Mouse (Mus musculus) MEL (cell line): ENCODE data around the gene Camta1. TPM values are rescaled to one million over a fixed set of nuclear protein-coding genes. Genes with fewer than 3 reads are reported as not detected.

ENCODE experiments used
- DNase-seq: peaks from one replicate; pipeline ENCODE4 v3.0.0; 2011; ENCODE audit warnings: low read depth, low spot score
- H3K27ac ChIP-seq: 2 replicates; pipeline ENCODE4 v1.5.1; 2012; ENCODE audit warnings: low read depth, mild to moderate bottlenecking, control low read depth, low read length, moderate library complexity; ENCODE audit not compliant: control insufficient read depth
- H3K27me3 ChIP-seq, 2 experiments: fragments of 150-350 bp in 1 of 2; sonication (generic) in 1 of 2; 2 replicates each; pipeline ENCODE4 v1.6.1; 2012; ENCODE audit warnings: low read length in 2 of 2, mild to moderate bottlenecking in 2 of 2, improper control_type of control experiment in 1 of 2, moderate library complexity in 1 of 2; ENCODE audit not compliant: insufficient read depth in 2 of 2, control insufficient read depth in 1 of 2
- H3K36me3 ChIP-seq, 2 experiments: 2 replicates each; pipeline ENCODE4 v1.6.1; 2012 to 2014; ENCODE audit warnings: low read length in 2 of 2, improper control_type of control experiment in 1 of 2, inconsistent platforms in 1 of 2, mild to moderate bottlenecking in 1 of 2; ENCODE audit not compliant: insufficient read depth in 2 of 2, control insufficient read depth in 1 of 2
- H3K4me1 ChIP-seq, 2 experiments: fragments of 150-350 bp in 1 of 2; sonication (generic) in 1 of 2; 2 replicates each; pipeline ENCODE4 v1.6.1; 2012; ENCODE audit warnings: low read length in 2 of 2, improper control_type of control experiment in 1 of 2, mild to moderate bottlenecking in 1 of 2; ENCODE audit not compliant: insufficient read depth in 2 of 2, control insufficient read depth in 1 of 2
- H3K4me3 ChIP-seq, 2 experiments: fragments of 150-350 bp in 1 of 2; sonication (generic) in 1 of 2; 2 replicates each; pipeline ENCODE4 v1.5.1; 2012; ENCODE audit warnings: low read depth in 2 of 2, low read length in 2 of 2, mild to moderate bottlenecking in 2 of 2, moderate library complexity in 2 of 2, control low read depth in 1 of 2, improper control_type of control experiment in 1 of 2; ENCODE audit not compliant: control insufficient read depth in 1 of 2, insufficient read depth in 1 of 2
- H3K79me2 ChIP-seq: 2 replicates; pipeline ENCODE4 v1.6.1; 2012; ENCODE audit warnings: mild to moderate bottlenecking, low read length, moderate library complexity; ENCODE audit not compliant: control insufficient read depth, poor library complexity, insufficient read depth
- H3K9ac ChIP-seq: 2 replicates; pipeline ENCODE4 v1.6.1; 2012; ENCODE audit warnings: low read depth, mild to moderate bottlenecking, control low read depth, low read length, moderate library complexity; ENCODE audit not compliant: control insufficient read depth, poor library complexity, severe bottlenecking
- H3K9me3 ChIP-seq: fragments of 150-350 bp; sonication (generic); replicated peaks from 2 replicates; pipeline ENCODE4 v1.6.1; 2012; ENCODE audit warnings: mild to moderate bottlenecking, low read length, improper control_type of control experiment, moderate library complexity; ENCODE audit not compliant: insufficient read depth
- BHLHE40 ChIP-seq: IDR thresholded peaks from 2 replicates; pipeline ENCODE4 v1.6.1; 2012; ENCODE audit warnings: low read depth, mild to moderate bottlenecking, inconsistent platforms, low read length, improper control_type of control experiment, borderline replicate concordance
- CTCF ChIP-seq, 3 experiments: IDR thresholded peaks in 2 of 3; conservative IDR thresholded peaks in 1 of 3; 2 replicates each; pipeline ENCODE4 v1.5.1; 2011 to 2012; ENCODE audit warnings: low read length in 3 of 3, low read depth in 2 of 3, mild to moderate bottlenecking in 2 of 3, improper control_type of control experiment in 1 of 3, inconsistent platforms in 1 of 3, mixed read lengths in 1 of 3, moderate library complexity in 1 of 3; ENCODE audit not compliant: control insufficient read depth in 1 of 3, insufficient read depth in 1 of 3, poor library complexity in 1 of 3, severe bottlenecking in 1 of 3
- E2F4 ChIP-seq: IDR thresholded peaks from 2 replicates; pipeline ENCODE4 v1.6.1; 2011; ENCODE audit warnings: low read depth, low read length, improper control_type of control experiment, borderline replicate concordance
- GATA1 ChIP-seq: IDR thresholded peaks from 2 replicates; pipeline ENCODE4 v1.6.1; 2011; ENCODE audit warnings: low read depth, low read length, improper control_type of control experiment
- HCFC1 ChIP-seq: IDR thresholded peaks from 2 replicates; pipeline ENCODE4 v1.6.1; 2012; ENCODE audit warnings: low read depth, mild to moderate bottlenecking, inconsistent platforms, low read length, improper control_type of control experiment, moderate library complexity
- KAT2A ChIP-seq: conservative IDR thresholded peaks from 2 replicates; pipeline ENCODE4 v1.6.1; 2012; ENCODE audit warnings: low read depth, low read length, improper control_type of control experiment, inconsistent platforms
- MAFK ChIP-seq: IDR thresholded peaks from 2 replicates; pipeline ENCODE4 v1.6.1; 2011; ENCODE audit warnings: low read depth, mild to moderate bottlenecking, low read length, improper control_type of control experiment, borderline replicate concordance
- MAX ChIP-seq: IDR thresholded peaks from 2 replicates; pipeline ENCODE4 v1.6.1; 2011; ENCODE audit warnings: low read length, improper control_type of control experiment
- MAZ ChIP-seq: IDR thresholded peaks from 2 replicates; pipeline ENCODE4 v1.6.1; 2012; ENCODE audit warnings: low read depth, mild to moderate bottlenecking, inconsistent platforms, low read length, improper control_type of control experiment
- MEF2A ChIP-seq: IDR thresholded peaks from 2 replicates; pipeline ENCODE4 v1.6.1; 2014; ENCODE audit warnings: low read depth, mild to moderate bottlenecking, inconsistent platforms, low read length, improper control_type of control experiment; ENCODE audit not compliant: poor library complexity, insufficient replicate concordance, severe bottlenecking; ENCODE audit errors: extremely low read depth
- NELFE ChIP-seq: IDR thresholded peaks from 2 replicates; pipeline ENCODE4 v1.6.1; 2011; ENCODE audit warnings: low read depth, low read length, improper control_type of control experiment
- POLR2A ChIP-seq, 2 experiments: IDR thresholded peaks; 2 replicates each; pipeline ENCODE4 v1.6.1; 2011 to 2012; ENCODE audit warnings: low read length in 2 of 2, mild to moderate bottlenecking in 2 of 2, control low read depth in 1 of 2, improper control_type of control experiment in 1 of 2, low read depth in 1 of 2, moderate library complexity in 1 of 2; ENCODE audit not compliant: control insufficient read depth in 1 of 2, insufficient read depth in 1 of 2, poor library complexity in 1 of 2
- POLR2AphosphoS5 ChIP-seq: IDR thresholded peaks from 2 replicates; pipeline ENCODE4 v1.6.1; 2012; ENCODE audit warnings: low read depth, borderline replicate concordance, mild to moderate bottlenecking, inconsistent platforms, low read length, moderate library complexity, mixed read lengths
- TAL1 ChIP-seq: IDR thresholded peaks from 2 replicates; pipeline ENCODE4 v1.6.1; 2012; ENCODE audit warnings: mild to moderate bottlenecking, inconsistent platforms, low read length, moderate library complexity, mixed read lengths
- TBP ChIP-seq: IDR thresholded peaks from 2 replicates; pipeline ENCODE4 v1.8.0; 2011; ENCODE audit warnings: low read depth, low read length, improper control_type of control experiment
- TCF12 ChIP-seq: IDR thresholded peaks from 2 replicates; pipeline ENCODE4 v1.6.1; 2014; ENCODE audit warnings: low read depth, mild to moderate bottlenecking, inconsistent platforms, low read length, improper control_type of control experiment, moderate library complexity
- UBTF ChIP-seq: IDR thresholded peaks from 2 replicates; pipeline ENCODE4 v1.6.1; 2012; ENCODE audit warnings: low read depth, mild to moderate bottlenecking, inconsistent platforms, low read length, improper control_type of control experiment, moderate library complexity, borderline replicate concordance; ENCODE audit not compliant: insufficient read depth
- ZKSCAN1 ChIP-seq: IDR thresholded peaks from 2 replicates; pipeline ENCODE4 v1.6.1; 2012; ENCODE audit warnings: low read depth, mild to moderate bottlenecking, inconsistent platforms, low read length, improper control_type of control experiment, moderate library complexity
- ZMIZ1 ChIP-seq: IDR thresholded peaks from 2 replicates; pipeline ENCODE4 v1.6.1; 2012; ENCODE audit warnings: low read depth, mild to moderate bottlenecking, inconsistent platforms, low read length, improper control_type of control experiment, moderate library complexity
- ZNF384 ChIP-seq: IDR thresholded peaks from 2 replicates; pipeline ENCODE4 v1.6.1; 2012; ENCODE audit warnings: low read depth, mild to moderate bottlenecking, inconsistent platforms, low read length, improper control_type of control experiment
- polyA plus RNA-seq, 2 experiments: library from polyadenylated mRNA; stranded (reverse) in 1 of 2; unstranded in 1 of 2; fragments of >175 nt in 1 of 2; fragments of >200 nt in 1 of 2; gene quantifications; 2 replicates each; pipeline versions ENCODE4 v1.2.1 to v1.2.4; 2012; ENCODE audit warnings: low replicate concordance in 2 of 2, low read depth in 1 of 2; ENCODE audit not compliant: insufficient read length in 2 of 2, insufficient read depth in 1 of 2, missing spikeins in 1 of 2
- total RNA-seq: library from RNA; depleted of rRNA; stranded (reverse); fragments of 300-350 nt; gene quantifications from 2 replicates; pipeline ENCODE4 v1.2.3, GENCODE M21; 2012

The Camta1 gene
- total and polyA plus RNA-seq, 3 experiments = 28.2 to 87.5 TPM; not detected in 1

- no peaks in the 10 kb centered on the region for H3K79me2 ChIP-seq
- no peaks in the 10 kb centered on the region for H3K27me3 ChIP-seq
- no peaks in the 10 kb centered on the region for H3K4me1 ChIP-seq
- no peak overlapping the region for H3K4me3 ChIP-seq
- H3K27ac ChIP-seq = no peak overlapping the region
- no peaks in the 10 kb centered on the region for H3K9me3 ChIP-seq
- no peak for DNase-seq
- TF ChIP-seq E2F4 (no peak), ZKSCAN1 (no peak), GATA1 (no peak), ZMIZ1 (no peak), TAL1 (no peak), POLR2AphosphoS5 (no peak), MAZ (no peak), TCF12 (no peak), MAFK (no peak), KAT2A (no peak), BHLHE40 (no peak), MEF2A (no peak), CTCF (IDR thresholded peaks at IDR 0.05 in 2 of 3, conservative IDR thresholded peaks at IDR 0.05 in 1 of 3; ENCODE audit: control insufficient read depth in 1 of 3, insufficient read depth in 1 of 3, low read depth in 2 of 3, low read length in 3 of 3, poor library complexity in 1 of 3, severe bottlenecking in 1 of 3) (no peak)
- no peak overlapping the region for H3K9ac ChIP-seq
- no peaks in the 10 kb centered on the region for H3K36me3 ChIP-seq
These were observed 546.0 kb downstream of the Camta1 start for GRCm38 (mm10) chr4:151315726-151316125.

- DNase-seq = no peak
- TF ChIP-seq HCFC1 (no peak), TBP (no peak), UBTF (no peak), GATA1 (no peak), NELFE (no peak), POLR2A (IDR thresholded peaks at IDR 0.05; ENCODE audit: control insufficient read depth in 1 of 2, insufficient read depth in 1 of 2, low read depth in 1 of 2, low read length in 2 of 2, poor library complexity in 1 of 2) (no peak), ZNF384 (no peak), POLR2AphosphoS5 (no peak), MAX (no peak)
- H3K27ac ChIP-seq = no peak overlapping the region
- no peaks in the 10 kb centered on the region for H3K9me3 ChIP-seq
- no peaks in the 10 kb centered on the region for H3K79me2 ChIP-seq
- H3K36me3 ChIP-seq = no peaks in the 10 kb centered on the region
- H3K4me1 ChIP-seq = no peaks in the 10 kb centered on the region
- no peaks in the 10 kb centered on the region for H3K27me3 ChIP-seq
- H3K9ac ChIP-seq = no peak overlapping the region
- H3K4me3 ChIP-seq = no peak overlapping the region
These were observed 550.9 kb downstream of the Camta1 start for GRCm38 (mm10) chr4:151310773-151311172.
